Mouse (Mus musculus): Measurements from ENCODE around the gene Renbp. TPM values are rescaled to one million over a fixed set of nuclear protein-coding genes. Genes with fewer than 3 reads are reported as not detected.

The Renbp gene
- polyA plus RNA-seq, 1 experiment from 2014 or later, result 15.2 TPM

DNA sequence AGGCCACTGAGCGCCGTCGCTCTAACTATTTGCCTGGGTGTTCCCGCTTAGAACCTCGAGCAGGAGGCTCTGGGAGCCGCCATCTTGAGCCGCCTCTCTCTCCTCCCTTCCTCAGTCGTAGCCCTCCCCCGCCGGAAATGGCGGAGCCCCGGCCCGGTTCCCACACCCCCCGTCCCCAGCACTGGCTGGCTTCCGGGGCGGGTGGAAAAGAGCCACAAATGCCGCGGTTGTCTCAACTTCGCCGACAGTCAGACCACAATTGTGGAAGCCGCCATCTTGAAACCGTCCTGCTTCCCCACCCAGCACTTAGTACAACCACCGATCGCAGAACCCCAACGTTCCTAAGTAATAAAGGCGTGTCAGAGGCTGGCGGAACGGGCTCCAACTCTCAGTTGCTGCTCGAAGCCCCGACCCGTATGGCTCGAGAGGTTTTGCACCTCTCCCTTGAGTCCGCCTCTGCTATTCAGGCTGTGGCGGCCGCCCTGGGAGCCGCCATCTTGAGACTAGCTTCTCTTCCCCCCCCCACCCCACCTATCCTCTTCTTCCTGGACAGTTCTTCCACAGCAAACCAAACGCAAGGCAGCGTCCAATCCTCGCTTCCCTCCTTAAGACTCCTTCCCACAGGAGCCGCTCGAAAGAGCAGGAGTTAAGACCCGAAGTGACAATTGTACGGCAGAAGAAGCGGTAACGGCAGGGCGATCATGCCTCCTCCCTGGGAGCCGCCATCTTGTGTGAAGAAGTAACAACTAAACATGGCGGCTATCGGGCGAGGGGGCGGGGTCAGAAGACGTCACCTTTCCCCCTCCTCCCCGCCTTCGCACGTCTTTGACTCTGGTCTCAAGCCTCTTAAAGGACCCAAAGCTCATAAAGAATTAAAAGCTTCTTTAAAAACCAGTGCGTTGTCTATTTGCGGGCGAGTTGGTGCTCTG lies 35.9 kb upstream of the Renbp start, which contains the start of gene Hcfc1:
Gene Hcfc1, minus strand, starts transcription at position 110 of the 929 bp plus-strand sequence.
- no peaks in the 10 kb centered on the region; the same call in 1 of the 2 replicates for H3K9me3 ChIP-seq (ENCODE audit: control insufficient read depth, low read length)
- peaks cover 22% of the 10 kb centered on the region for H3K4me1 ChIP-seq (ENCODE audit: control insufficient read depth, insufficient read depth, low read depth, low read length)
- H3K27ac ChIP-seq (ENCODE audit: low read depth, low read length), result peak within 1 kb of the TSS; percentile 98
- H3K4me3 ChIP-seq (ENCODE audit: low read length), result peak within 1 kb of the TSS; percentile 63
- H3K4me2 ChIP-seq (ENCODE audit: low read length), result peak within 1 kb of the TSS; percentile 77
- no peaks in the 10 kb centered on the region for H3K27me3 ChIP-seq (replicated peaks; ENCODE audit: control insufficient read depth, insufficient read depth, low read length)
- H3K9ac ChIP-seq (ENCODE audit: low read depth, low read length), result peak within 1 kb of the TSS; percentile 70
- ATAC-seq, result peak; percentile 80
- WGBS, result 21% methylated on average over 56 of the region's 58 CpGs
- no peaks in the 10 kb centered on the region for H3K36me3 ChIP-seq (ENCODE audit: control insufficient read depth, insufficient read depth, low read length)

DNA sequence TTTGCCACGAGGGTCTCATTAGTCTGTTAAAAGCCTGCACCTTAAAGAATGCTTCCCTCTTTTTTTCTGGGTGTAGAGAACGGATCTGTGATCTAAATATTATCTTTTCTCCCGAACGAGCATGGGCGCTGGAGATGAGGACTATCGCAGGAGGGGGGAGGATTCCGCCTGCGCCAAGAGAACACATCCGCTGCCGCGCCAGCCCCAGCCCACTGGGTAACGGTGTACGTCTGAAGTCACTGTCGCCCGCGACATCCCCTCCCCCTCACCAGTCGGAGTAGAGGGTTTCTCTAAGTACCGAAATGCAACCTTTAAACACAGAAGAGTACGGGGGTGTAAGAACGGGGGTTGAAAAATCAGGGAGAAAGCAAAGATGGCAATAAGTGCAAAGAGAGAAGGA lies 34.7 kb upstream of the Renbp start:
- Histone ChIP-seq H3K4me1 (ENCODE audit: control insufficient read depth, insufficient read depth, low read depth, low read length) (peaks cover 22% of the 10 kb centered on the region), H3K9ac (ENCODE audit: low read depth, low read length) (peak overlapping the region; percentile 70), H3K27ac (ENCODE audit: low read depth, low read length) (no peak overlapping the region; the same call in 1 of the 2 replicates), H3K4me3 (ENCODE audit: low read length) (peak overlapping the region; percentile 63), H3K4me2 (ENCODE audit: low read length) (peak overlapping the region; percentile 77), H3K27me3 (replicated peaks; ENCODE audit: control insufficient read depth, insufficient read depth, low read length) (no peaks in the 10 kb centered on the region), H3K36me3 (ENCODE audit: control insufficient read depth, insufficient read depth, low read length) (no peaks in the 10 kb centered on the region), H3K9me3 (ENCODE audit: control insufficient read depth, low read length) (no peaks in the 10 kb centered on the region; the same call in 1 of the 2 replicates)
- ATAC-seq, result no peak
- WGBS, result 23% methylated on average over 20 of the region's 20 CpGs

DNA sequence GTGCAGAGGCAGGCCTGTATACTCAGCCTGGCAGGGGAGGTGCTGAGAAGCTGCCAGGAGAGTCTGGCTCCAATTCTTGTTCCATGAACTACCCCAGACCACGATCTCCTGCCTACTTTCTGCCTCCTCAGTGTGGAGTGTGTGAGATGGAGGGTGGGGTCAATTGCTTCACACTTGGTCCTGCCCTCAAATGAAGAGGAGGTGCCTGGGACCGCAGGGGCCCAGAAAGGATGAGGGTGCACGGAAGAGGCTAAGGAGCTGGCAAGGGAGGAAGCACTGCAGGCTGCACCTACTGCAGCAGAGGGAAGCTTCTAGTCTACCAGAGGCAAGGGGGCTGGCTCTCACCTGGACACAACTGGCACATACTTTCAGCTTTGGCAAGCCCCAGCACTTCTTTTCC lies 33.7 kb upstream of the Renbp start:
- peak overlapping the region; percentile 23 for H3K27ac ChIP-seq (ENCODE audit: low read depth, low read length)
- peaks cover 22% of the 10 kb centered on the region for H3K4me1 ChIP-seq (ENCODE audit: control insufficient read depth, insufficient read depth, low read depth, low read length)
- peak overlapping the region; percentile 63 for H3K4me3 ChIP-seq (ENCODE audit: low read length)
- ATAC-seq, result no peak
- no peaks in the 10 kb centered on the region; the same call in 1 of the 2 replicates for H3K9me3 ChIP-seq (ENCODE audit: control insufficient read depth, low read length)
- WGBS, result 48% methylated on average over 3 of the region's 3 CpGs
- H3K9ac ChIP-seq (ENCODE audit: low read depth, low read length), result peak overlapping the region; percentile 61
- peak overlapping the region; percentile 77 for H3K4me2 ChIP-seq (ENCODE audit: low read length)
- peaks cover 2% of the 10 kb centered on the region; the same call in 1 of the 2 replicates for H3K36me3 ChIP-seq (ENCODE audit: control insufficient read depth, insufficient read depth, low read length)
- no peaks in the 10 kb centered on the region for H3K27me3 ChIP-seq (replicated peaks; ENCODE audit: control insufficient read depth, insufficient read depth, low read length)

DNA sequence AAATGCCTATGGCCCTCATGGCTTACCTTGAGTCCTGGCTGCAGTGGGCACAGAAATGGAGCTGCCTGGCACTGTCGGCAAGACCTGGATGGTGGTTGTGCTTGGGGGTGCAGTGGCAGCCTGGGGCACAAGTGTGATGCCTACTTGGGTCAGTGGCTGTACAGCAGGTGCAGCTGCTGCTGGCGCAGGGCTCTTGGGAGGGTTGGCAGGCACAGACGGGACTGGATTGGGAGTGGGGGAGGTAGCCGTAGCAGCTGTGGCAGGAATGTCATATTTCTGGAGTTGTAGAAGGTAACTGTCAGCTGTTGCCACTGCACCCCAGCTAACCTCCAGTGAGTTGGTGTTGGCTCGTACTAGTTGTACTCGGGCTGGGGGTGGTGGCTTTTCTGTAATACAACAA lies 24.3 kb upstream of the Renbp start:
- ATAC-seq, result no peak
- H3K9ac ChIP-seq (ENCODE audit: low read depth, low read length), result no peak overlapping the region
- no peak overlapping the region for H3K4me2 ChIP-seq (ENCODE audit: low read length)
- WGBS, result 92% methylated on average over 6 of the region's 6 CpGs
- H3K9me3 ChIP-seq (ENCODE audit: control insufficient read depth, low read length), result no peaks in the 10 kb centered on the region
- H3K27ac ChIP-seq (ENCODE audit: low read depth, low read length), result no peak overlapping the region
- peaks cover 35% of the 10 kb centered on the region for H3K36me3 ChIP-seq (ENCODE audit: control insufficient read depth, insufficient read depth, low read length)
- no peak overlapping the region for H3K4me3 ChIP-seq (ENCODE audit: low read length)
- no peaks in the 10 kb centered on the region for H3K27me3 ChIP-seq (replicated peaks; ENCODE audit: control insufficient read depth, insufficient read depth, low read length)
- H3K4me1 ChIP-seq (ENCODE audit: control insufficient read depth, insufficient read depth, low read depth, low read length), result no peaks in the 10 kb centered on the region

DNA sequence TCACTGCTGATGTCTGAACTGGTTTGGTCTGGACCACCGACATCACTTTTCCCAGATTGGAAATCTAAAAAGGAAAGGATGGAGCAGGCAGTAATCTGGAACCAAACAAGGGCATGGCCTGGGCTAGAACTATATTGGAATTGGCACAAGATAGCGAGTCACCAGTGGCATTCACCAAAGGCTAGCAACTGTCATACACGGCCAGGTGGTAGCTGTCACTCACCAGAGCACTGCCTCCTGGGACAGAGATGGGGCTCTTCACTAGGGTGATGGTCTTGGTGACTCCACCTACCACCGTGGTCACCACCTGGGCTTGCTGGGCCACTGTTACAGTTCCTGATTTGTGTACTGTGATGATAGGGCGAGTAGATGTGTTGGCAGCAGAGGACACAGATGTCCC lies 22.0 kb upstream of the Renbp start:
- Histone ChIP-seq H3K4me3 (ENCODE audit: low read length) (no peak overlapping the region), H3K36me3 (ENCODE audit: control insufficient read depth, insufficient read depth, low read length) (peaks cover 41% of the 10 kb centered on the region), H3K4me1 (ENCODE audit: control insufficient read depth, insufficient read depth, low read depth, low read length) (no peaks in the 10 kb centered on the region), H3K9me3 (ENCODE audit: control insufficient read depth, low read length) (no peaks in the 10 kb centered on the region), H3K27me3 (replicated peaks; ENCODE audit: control insufficient read depth, insufficient read depth, low read length) (no peaks in the 10 kb centered on the region), H3K4me2 (ENCODE audit: low read length) (no peak overlapping the region), H3K27ac (ENCODE audit: low read depth, low read length) (no peak overlapping the region), H3K9ac (ENCODE audit: low read depth, low read length) (no peak overlapping the region)
- 90% methylated on average over 5 of the region's 5 CpGs for WGBS
- ATAC-seq, result no peak

DNA sequence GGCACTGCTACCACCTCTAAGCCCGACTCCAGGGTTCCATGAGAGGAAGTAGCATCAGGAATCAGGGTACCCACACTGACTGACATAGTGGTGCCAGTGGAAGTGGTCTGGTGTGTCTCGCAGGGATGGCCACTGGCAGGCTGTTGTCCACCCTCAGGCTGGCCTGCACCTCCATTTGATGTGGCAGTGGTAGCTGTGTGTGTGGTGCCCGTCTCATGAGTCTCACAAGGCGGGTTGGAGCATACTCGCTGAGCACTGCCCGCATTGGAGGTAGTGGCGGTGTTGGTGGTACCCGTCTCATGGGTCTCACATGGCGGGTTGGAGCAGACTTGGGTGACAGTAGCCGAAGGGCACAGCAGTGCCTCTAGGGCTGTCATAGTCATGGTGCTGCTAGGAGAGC lies 18.7 kb upstream of the Renbp start:
- Histone ChIP-seq H3K9me3 (ENCODE audit: control insufficient read depth, low read length) (no peaks in the 10 kb centered on the region), H3K27ac (ENCODE audit: low read depth, low read length) (no peak overlapping the region), H3K36me3 (ENCODE audit: control insufficient read depth, insufficient read depth, low read length) (peaks cover 40% of the 10 kb centered on the region), H3K4me1 (ENCODE audit: control insufficient read depth, insufficient read depth, low read depth, low read length) (no peaks in the 10 kb centered on the region), H3K27me3 (replicated peaks; ENCODE audit: control insufficient read depth, insufficient read depth, low read length) (no peaks in the 10 kb centered on the region), H3K4me3 (ENCODE audit: low read length) (no peak overlapping the region), H3K9ac (ENCODE audit: low read depth, low read length) (no peak overlapping the region), H3K4me2 (ENCODE audit: low read length) (no peak overlapping the region)
- 83% methylated on average over 9 of the region's 10 CpGs for WGBS
- no peak for ATAC-seq

DNA sequence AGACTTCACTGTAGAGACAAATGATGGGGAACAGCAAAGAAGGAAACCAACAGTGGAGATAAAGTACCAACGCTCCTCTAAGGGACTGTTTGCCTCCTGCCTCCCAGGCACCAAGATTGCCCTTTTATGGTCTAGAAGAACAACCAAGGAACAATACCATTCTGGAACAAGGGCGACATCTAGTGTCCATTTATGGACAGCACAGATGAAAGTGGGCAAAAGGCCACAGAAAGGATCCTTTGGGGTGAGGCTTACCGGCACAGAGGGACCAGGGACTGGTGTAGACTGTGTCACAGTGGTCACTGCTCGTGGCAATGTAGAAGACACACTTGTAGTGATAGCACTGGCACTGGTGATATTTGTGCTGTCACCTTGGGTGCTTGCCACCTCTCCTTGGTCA lies 18.0 kb upstream of the Renbp start:
- 12% methylated on average over 4 of the region's 4 CpGs for WGBS
- H3K9ac ChIP-seq (ENCODE audit: low read depth, low read length), result no peak overlapping the region
- H3K4me1 ChIP-seq (ENCODE audit: control insufficient read depth, insufficient read depth, low read depth, low read length), result no peaks in the 10 kb centered on the region
- no peaks in the 10 kb centered on the region for H3K9me3 ChIP-seq (ENCODE audit: control insufficient read depth, low read length)
- no peak overlapping the region for H3K4me3 ChIP-seq (ENCODE audit: low read length)
- no peaks in the 10 kb centered on the region for H3K27me3 ChIP-seq (replicated peaks; ENCODE audit: control insufficient read depth, insufficient read depth, low read length)
- ATAC-seq, result peak; percentile 46
- peaks cover 40% of the 10 kb centered on the region for H3K36me3 ChIP-seq (ENCODE audit: control insufficient read depth, insufficient read depth, low read length)
- no peak overlapping the region for H3K27ac ChIP-seq (ENCODE audit: low read depth, low read length)
- no peak overlapping the region for H3K4me2 ChIP-seq (ENCODE audit: low read length)

DNA sequence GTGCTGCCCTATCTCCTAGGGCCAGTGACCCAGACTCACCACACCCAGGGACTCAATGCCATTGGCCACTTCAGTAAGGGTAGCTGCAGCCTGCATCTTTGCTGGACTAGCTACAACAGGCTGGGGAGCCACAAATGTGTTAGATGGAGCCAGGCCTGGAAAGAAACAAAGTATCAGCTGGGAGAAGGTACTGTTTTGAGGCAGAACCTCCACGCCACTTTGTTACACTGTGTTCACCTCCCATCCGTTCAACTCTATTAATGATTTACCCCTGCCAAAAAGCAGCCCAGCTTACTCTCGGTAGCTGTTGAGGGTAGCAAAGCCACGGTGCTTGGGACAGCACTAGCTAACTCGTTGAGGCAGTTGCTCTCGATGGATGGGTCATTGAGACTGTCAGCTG lies 16.2 kb upstream of the Renbp start:
- H3K27ac ChIP-seq (ENCODE audit: low read depth, low read length), result no peak overlapping the region
- ATAC-seq, result no peak
- no peak overlapping the region for H3K4me3 ChIP-seq (ENCODE audit: low read length)
- H3K36me3 ChIP-seq (ENCODE audit: control insufficient read depth, insufficient read depth, low read length), result peaks cover 37% of the 10 kb centered on the region
- H3K9ac ChIP-seq (ENCODE audit: low read depth, low read length), result no peak overlapping the region
- no peak overlapping the region for H3K4me2 ChIP-seq (ENCODE audit: low read length)
- no peaks in the 10 kb centered on the region for H3K9me3 ChIP-seq (ENCODE audit: control insufficient read depth, low read length)
- H3K27me3 ChIP-seq (replicated peaks; ENCODE audit: control insufficient read depth, insufficient read depth, low read length), result no peaks in the 10 kb centered on the region
- 85% methylated on average over 6 of the region's 6 CpGs for WGBS
- H3K4me1 ChIP-seq (ENCODE audit: control insufficient read depth, insufficient read depth, low read depth, low read length), result no peaks in the 10 kb centered on the region

DNA sequence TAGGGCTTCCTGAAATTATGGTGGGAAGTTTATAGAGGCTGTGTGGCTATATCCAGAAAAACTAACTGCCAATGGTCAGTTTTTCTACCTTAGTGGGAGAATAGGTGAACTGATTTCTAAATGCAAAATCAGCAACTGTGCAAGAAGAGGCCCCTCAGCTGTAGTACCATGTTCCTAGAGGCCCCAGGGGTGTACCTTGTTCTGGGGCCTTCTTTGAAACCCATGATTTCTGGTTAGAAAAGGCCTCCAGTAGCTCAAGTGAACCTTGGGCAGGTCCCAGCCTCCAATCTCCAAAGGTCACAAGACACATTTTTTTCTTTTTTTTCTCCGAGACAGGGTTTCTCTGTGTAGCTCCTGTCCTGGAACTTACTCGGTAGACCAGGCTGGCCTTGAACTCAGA lies 11.6 kb upstream of the Renbp start:
- no peaks in the 10 kb centered on the region for H3K4me1 ChIP-seq (ENCODE audit: control insufficient read depth, insufficient read depth, low read depth, low read length)
- 84% methylated on average over 2 of the region's 2 CpGs for WGBS
- H3K27me3 ChIP-seq (replicated peaks; ENCODE audit: control insufficient read depth, insufficient read depth, low read length), result no peaks in the 10 kb centered on the region
- H3K9me3 ChIP-seq (ENCODE audit: control insufficient read depth, low read length), result no peaks in the 10 kb centered on the region
- ATAC-seq, result no peak
- peaks cover 10% of the 10 kb centered on the region for H3K36me3 ChIP-seq (ENCODE audit: control insufficient read depth, insufficient read depth, low read length)
- no peak overlapping the region for H3K27ac ChIP-seq (ENCODE audit: low read depth, low read length)
- H3K4me3 ChIP-seq (ENCODE audit: low read length), result no peak overlapping the region
- H3K9ac ChIP-seq (ENCODE audit: low read depth, low read length), result no peak overlapping the region
- no peak overlapping the region for H3K4me2 ChIP-seq (ENCODE audit: low read length)

Data from hindbrain, embryonic 16.5 days (tissue).